Mouse (Mus musculus) lung, embryonic 15.5 days (tissue): ENCODE data around the gene Setd4. TPM values are rescaled to one million over a fixed set of nuclear protein-coding genes. Genes with fewer than 3 reads are reported as not detected.

Experiments used
- ATAC-seq: fragments of 200-750 bp; cut with Nextera tagmentation; 2 replicates; pipeline ENCODE4 v1.8.0; 2017; ENCODE audit warnings: moderate number of reproducible peaks, borderline replicate concordance; ENCODE audit not compliant: low FRiP score, low TSS enrichment; ENCODE audit errors: extremely low read depth
- H3K27ac ChIP-seq: fragments of 300-500 bp; sonication (generic); 2 replicates; pipeline ENCODE4 v1.5.1; 2015; ENCODE audit warnings: moderate library complexity, mild to moderate bottlenecking, inconsistent platforms
- H3K27me3 ChIP-seq: fragments of 300-500 bp; sonication (generic); 2 replicates; pipeline ENCODE4 v1.6.1; 2015; ENCODE audit warnings: inconsistent platforms
- H3K36me3 ChIP-seq: fragments of 300-500 bp; sonication (generic); 2 replicates; pipeline ENCODE4 v1.6.1; 2015; ENCODE audit warnings: inconsistent platforms
- H3K4me1 ChIP-seq: fragments of 300-500 bp; sonication (generic); 2 replicates; pipeline ENCODE4 v1.6.1; 2015; ENCODE audit warnings: inconsistent platforms
- H3K4me2 ChIP-seq: fragments of 300-500 bp; sonication (generic); 2 replicates; pipeline ENCODE4 v1.6.1; 2015; ENCODE audit warnings: inconsistent platforms, mild to moderate bottlenecking, moderate library complexity
- H3K4me3 ChIP-seq: fragments of 300-500 bp; sonication (generic); 2 replicates; pipeline ENCODE4 v1.5.1; 2015; ENCODE audit warnings: mild to moderate bottlenecking, inconsistent platforms
- H3K9ac ChIP-seq: fragments of 300-500 bp; sonication (generic); 2 replicates; pipeline ENCODE4 v1.6.1; 2015; ENCODE audit warnings: inconsistent platforms
- H3K9me3 ChIP-seq: fragments of 300-500 bp; sonication (generic); 2 replicates; pipeline ENCODE4 v1.6.1; 2016; ENCODE audit warnings: inconsistent platforms
- WGBS: fragments of 180-500 bp; shearing (Covaris S2); methylation state at CpG from one replicate; pipeline ENCODE4 v1.1.7; 2015; 5-methylcytosine and 5-hydroxymethylcytosine counted together
- polyA plus RNA-seq: library from polyadenylated mRNA; unstranded; fragments of >200 nt; fragmentation: Nextera tagmentation; extraction: Ambion mirVana; gene quantifications from 2 replicates; pipeline ENCODE4 v1.2.1, GENCODE M21; 2015

Setd4 gene
- polyA plus RNA-seq, 1 experiment from 2014 or later = 13.3 TPM

DNA sequence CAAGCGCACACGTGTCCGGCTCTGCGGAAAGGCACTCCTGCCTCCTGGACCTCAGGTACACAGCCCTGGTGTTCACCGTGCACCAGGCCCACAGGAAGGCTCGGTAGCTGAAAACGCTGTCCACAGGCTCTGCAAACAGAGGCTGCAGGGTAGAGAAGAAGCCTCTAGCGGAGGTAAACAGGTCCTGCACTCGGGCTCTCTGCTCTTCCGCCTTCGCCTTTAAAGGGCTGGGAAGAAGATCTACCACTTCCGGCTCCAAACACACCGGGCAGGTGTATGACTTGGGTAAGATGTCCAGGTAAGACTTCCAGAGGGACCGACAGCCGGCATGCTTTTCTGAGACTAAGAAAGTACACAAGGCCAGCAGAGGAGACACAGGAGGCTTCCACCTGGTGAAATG, 12.9 kb downstream of the Setd4 start:
- Histone ChIP-seq H3K9me3 (no peaks in the 10 kb centered on the region), H3K4me2 (no peak overlapping the region), H3K4me3 (no peak overlapping the region), H3K27me3 (no peaks in the 10 kb centered on the region), H3K4me1 (0 out of 2 replicates have a peak, but pooled peaks cover 10% of the 10 kb centered on the region), H3K27ac (no peak overlapping the region), H3K9ac (no peak overlapping the region), H3K36me3 (peaks cover 11% of the 10 kb centered on the region; the same call in 1 of the 2 replicates)
- no peak for ATAC-seq
- 77% methylated on average over 15 of the region's 15 CpGs for WGBS

DNA sequence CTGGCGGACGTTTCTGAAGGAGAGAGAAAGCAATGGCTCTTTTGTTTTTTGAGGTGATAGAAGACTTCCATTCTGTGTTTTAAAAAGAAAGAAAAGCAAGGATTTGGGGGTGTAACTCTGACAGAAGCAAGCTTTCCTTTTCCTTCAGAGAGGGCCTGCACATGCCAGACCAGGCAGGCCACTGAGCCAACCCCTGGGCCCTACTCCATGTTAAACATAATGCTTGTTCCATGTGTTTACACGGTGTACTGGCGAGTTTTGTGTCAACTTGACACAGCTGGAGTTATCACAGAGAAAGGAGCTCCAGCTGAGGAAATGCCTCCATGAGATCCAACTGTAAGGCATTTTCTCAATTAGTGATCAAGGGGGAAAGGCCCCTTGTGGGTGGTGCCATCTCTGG, 15.6 kb downstream of the Setd4 start:
- H3K27ac ChIP-seq = no peak overlapping the region
- no peak overlapping the region for H3K9ac ChIP-seq
- H3K4me3 ChIP-seq = no peak overlapping the region
- ATAC-seq = no peak
- WGBS = 67% methylated on average over 4 of the region's 4 CpGs
- H3K4me1 ChIP-seq = 0 out of 2 replicates have a peak, but pooled peaks cover 10% of the 10 kb centered on the region
- no peaks in the 10 kb centered on the region for H3K27me3 ChIP-seq
- peaks cover 11% of the 10 kb centered on the region; the same call in 1 of the 2 replicates for H3K36me3 ChIP-seq
- no peak overlapping the region for H3K4me2 ChIP-seq
- H3K9me3 ChIP-seq = no peaks in the 10 kb centered on the region

DNA sequence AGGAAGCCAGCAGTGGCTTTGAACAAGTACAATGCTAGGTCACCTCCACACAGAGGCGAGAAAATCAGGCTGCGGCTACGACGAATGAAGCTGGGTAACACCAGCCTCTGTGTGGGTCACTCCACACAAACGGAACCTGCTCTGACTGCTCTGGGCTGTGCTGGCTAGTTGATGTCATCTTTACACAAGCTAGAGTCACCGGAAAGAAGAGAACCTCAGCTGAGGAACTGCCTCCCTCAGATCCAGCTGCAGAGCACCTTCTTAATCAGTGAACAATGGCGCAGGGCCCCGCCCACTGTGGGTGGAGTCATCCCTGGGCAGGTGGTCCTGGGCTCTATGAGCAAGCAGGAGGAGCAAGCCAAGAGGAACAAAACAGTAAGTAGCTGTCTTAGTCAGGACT, 17.5 kb downstream of the Setd4 start:
- no peak overlapping the region for H3K4me2 ChIP-seq
- H3K4me1 ChIP-seq = 0 out of 2 replicates have a peak, but pooled peaks cover 10% of the 10 kb centered on the region
- no peaks in the 10 kb centered on the region for H3K9me3 ChIP-seq
- WGBS = 64% methylated on average over 8 of the region's 8 CpGs
- no peak overlapping the region for H3K9ac ChIP-seq
- H3K27ac ChIP-seq = no peak overlapping the region
- H3K4me3 ChIP-seq = no peak overlapping the region
- H3K36me3 ChIP-seq = peaks cover 11% of the 10 kb centered on the region; the same call in 1 of the 2 replicates
- no peak for ATAC-seq
- H3K27me3 ChIP-seq = no peaks in the 10 kb centered on the region

DNA sequence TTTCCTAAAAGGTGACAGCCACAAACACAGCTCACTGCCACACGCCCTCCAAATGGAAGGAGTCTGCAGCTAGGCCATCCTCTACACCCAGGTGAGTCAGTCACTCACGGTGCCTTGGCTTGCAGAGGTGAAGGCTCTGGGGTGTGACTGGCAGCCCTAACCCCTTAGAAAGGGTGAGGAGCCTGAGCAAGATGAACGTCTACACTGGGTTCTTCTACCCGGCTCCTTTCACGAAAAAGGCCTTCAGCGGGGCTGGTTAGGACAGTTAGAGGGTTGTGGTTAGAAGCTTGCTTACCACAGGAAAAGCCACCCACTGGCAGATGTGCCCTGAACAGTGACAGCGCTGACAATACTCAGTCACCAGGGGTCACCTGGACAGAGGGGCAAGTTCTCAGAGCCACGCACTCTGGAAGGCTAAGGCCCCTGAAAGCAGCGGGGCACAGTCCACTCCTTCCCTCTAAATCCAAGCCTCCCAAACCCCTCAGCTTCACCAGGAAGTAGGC, 18.1 kb downstream of the Setd4 start:
- H3K4me2 ChIP-seq = no peak overlapping the region

DNA sequence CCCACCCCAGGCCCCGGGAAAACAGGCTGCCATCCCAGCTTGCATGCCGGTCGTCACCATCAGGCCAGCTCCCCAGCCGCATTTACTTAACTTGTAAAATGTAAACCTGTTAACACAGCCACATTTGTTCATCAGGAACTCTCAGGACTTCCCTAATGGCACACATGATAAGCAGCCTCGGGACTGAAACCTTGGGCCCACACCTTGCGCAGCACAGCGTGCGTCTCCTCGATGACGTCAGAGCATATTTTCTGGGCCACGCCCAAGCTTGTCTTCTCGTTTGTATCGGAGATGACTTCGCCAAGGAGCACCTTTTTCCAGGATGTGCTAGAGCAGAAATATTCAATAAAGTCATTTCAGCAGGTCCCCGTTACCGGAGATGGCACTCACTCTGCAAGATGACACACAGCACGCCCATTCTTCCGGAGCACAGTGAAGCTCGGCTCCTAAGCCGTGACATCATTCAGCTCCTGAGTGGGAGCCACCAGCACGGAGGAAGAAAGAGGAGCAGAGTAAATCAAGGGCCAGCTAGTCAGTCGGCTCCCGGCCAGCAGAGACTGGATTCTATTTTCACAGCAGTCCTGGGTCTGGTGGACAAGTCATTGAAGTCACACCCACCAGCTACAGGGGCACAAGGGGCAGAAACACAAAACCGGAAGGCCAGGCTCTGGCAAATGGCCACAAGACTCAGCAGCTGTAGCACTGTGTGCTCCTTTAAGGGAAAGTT, 18.7 kb downstream of the Setd4 start:
- Histone ChIP-seq H3K4me2 (no peak overlapping the region), H3K4me3 (no peak overlapping the region), H3K27ac (no peak overlapping the region), H3K9ac (no peak overlapping the region), H3K36me3 (0 out of 2 replicates have a peak, but pooled peaks cover 5% of the 10 kb centered on the region), H3K4me1 (peaks cover 15% of the 10 kb centered on the region; the same call in 1 of the 2 replicates), H3K27me3 (no peaks in the 10 kb centered on the region), H3K9me3 (no peaks in the 10 kb centered on the region)
- no peak for ATAC-seq
- WGBS = 80% methylated on average over 24 of the region's 24 CpGs

More for the DNA sequence above, 18.1 kb downstream of the Setd4 start:
- Histone ChIP-seq H3K27ac (no peak overlapping the region), H3K9me3 (no peaks in the 10 kb centered on the region), H3K27me3 (no peaks in the 10 kb centered on the region), H3K36me3 (peaks cover 11% of the 10 kb centered on the region; the same call in 1 of the 2 replicates), H3K4me1 (peaks cover 13% of the 10 kb centered on the region; the same call in 1 of the 2 replicates), H3K9ac (no peak overlapping the region), H3K4me3 (no peak overlapping the region)
- WGBS = 84% methylated on average over 9 of the region's 9 CpGs
- ATAC-seq = no peak

DNA sequence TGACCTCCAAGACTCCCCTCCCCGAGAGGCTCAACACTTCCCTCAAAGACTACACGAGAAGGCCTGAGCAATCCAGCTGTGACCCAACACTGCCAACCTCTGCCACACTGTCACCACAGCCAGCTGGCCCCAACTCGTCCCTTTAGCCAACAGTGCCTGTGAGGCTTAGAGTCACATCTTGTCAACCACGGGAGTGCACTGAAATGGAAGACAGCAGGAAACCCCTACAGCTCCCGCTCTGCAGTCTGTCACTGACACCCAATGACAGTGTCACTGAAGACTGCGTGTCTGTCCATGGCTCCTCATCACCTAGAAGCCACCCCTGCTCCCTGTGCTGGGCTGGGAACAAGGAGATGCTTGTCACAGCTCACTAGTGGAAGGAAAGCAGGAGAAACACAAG, 22.7 kb downstream of the Setd4 start:
- WGBS = 30% methylated on average over 6 of the region's 6 CpGs
- Histone ChIP-seq H3K4me3 (no peak overlapping the region), H3K36me3 (no peaks in the 10 kb centered on the region), H3K27ac (peak overlapping the region; percentile 67), H3K4me1 (peaks cover 14% of the 10 kb centered on the region; the same call in 1 of the 2 replicates), H3K9ac (no peak overlapping the region), H3K9me3 (no peaks in the 10 kb centered on the region), H3K4me2 (no peak overlapping the region), H3K27me3 (no peaks in the 10 kb centered on the region)
- peak; percentile 96 for ATAC-seq

DNA sequence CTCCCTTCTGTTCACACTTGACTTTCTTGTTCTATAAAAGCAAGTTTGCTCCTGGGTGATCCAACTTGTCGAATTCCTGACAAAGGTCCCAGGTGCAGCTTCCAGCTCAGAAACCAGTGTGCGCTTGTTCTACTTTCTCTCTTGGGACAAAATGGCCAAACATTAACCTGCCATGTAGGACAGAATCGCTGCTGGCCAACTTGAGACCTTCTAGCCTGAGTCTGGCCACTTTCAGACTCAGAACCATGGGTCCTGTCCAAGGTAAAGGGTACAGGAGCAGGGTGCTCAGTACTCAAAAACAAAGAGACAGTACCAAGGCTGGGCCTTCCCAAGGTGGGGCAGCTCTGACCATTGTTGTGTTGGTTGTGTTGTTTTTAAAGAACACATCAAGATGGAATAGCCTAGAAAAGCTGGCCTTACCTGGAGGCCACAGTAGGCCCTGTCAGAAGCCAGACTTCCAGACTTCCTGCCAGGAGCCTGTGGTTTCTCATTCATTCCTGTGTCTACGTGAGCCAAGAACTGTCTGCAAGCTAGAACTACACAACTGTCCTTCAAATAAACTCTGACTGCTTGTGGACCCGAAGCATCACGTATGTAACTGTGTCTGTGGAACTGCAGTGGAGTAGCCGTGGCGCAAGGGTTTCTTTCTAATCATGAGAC, 25.4 kb downstream of the Setd4 start:
- peaks cover 16% of the 10 kb centered on the region; the same call in 1 of the 2 replicates for H3K4me1 ChIP-seq
- no peaks in the 10 kb centered on the region for H3K36me3 ChIP-seq
- H3K9me3 ChIP-seq = no peaks in the 10 kb centered on the region
- 79% methylated on average over 8 of the region's 8 CpGs for WGBS
- no peak overlapping the region for H3K4me2 ChIP-seq
- no peak overlapping the region for H3K9ac ChIP-seq
- H3K4me3 ChIP-seq = no peak overlapping the region
- no peak overlapping the region for H3K27ac ChIP-seq
- H3K27me3 ChIP-seq = no peaks in the 10 kb centered on the region
- no peak for ATAC-seq

DNA sequence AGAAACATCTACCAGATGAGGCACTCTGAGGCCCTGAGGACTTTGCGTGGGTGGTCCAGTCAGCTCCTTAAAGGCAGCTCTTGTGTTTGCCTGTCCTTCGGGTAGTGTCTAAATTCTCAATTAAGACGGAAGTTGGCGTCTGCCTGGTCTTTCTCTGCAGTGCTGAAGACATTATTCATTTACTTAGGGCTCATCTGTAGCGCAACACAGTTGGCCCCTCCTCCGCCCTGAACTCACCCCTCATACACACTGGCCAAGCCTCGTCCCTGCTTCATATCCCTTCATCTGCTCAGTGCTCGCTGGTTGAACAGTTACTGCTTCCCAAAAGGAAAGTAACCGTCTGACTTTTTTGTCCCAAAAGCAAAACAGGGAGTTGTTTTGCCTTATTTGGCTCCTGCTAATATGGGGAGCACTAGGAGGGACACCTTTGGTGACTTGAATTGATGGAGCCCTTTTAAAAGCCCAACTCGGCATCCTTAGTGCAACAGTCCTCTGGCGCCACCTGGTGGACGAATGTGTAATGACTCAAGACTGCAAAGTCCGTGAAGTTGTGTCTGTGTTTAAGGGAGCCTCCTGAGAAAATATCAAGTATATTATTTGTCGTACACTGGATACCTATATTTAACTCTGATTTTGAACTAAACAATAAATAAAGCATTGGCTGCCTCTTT, 27.3 kb downstream of the Setd4 start:
- ATAC-seq = no peak
- Histone ChIP-seq H3K9me3 (no peaks in the 10 kb centered on the region), H3K4me2 (peak overlapping the region; percentile 23; the same call in 1 of the 2 replicates), H3K9ac (no peak overlapping the region), H3K27ac (no peak overlapping the region), H3K4me1 (peaks cover 16% of the 10 kb centered on the region; the same call in 1 of the 2 replicates), H3K4me3 (no peak overlapping the region), H3K27me3 (no peaks in the 10 kb centered on the region), H3K36me3 (no peaks in the 10 kb centered on the region)
- WGBS = 22% methylated on average over 14 of the region's 14 CpGs

DNA sequence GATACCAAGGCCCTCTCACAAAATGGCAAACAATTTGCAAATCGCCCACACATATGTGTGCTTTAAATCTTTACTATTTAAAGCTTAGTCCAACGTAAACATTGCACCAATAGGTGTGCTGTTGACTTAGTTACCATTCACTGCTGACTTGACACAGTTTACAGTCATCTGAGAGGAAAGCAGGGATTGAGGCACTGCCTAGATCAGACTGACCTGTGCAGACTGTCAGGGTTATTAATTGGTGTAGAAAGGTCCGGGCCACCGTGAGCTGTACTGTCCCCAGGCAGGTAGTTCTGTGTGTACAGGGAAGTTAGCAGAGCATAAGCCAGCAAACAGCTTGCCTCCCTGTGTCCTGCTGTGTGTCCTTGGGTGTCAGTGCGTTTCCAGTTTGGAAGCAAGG, 28.3 kb downstream of the Setd4 start:
- H3K4me3 ChIP-seq = no peak overlapping the region
- H3K36me3 ChIP-seq = no peaks in the 10 kb centered on the region
- H3K4me1 ChIP-seq = peaks cover 11% of the 10 kb centered on the region; the same call in 1 of the 2 replicates
- WGBS = 67% methylated on average over 5 of the region's 5 CpGs
- no peak overlapping the region for H3K4me2 ChIP-seq
- H3K9ac ChIP-seq = no peak overlapping the region
- no peak overlapping the region for H3K27ac ChIP-seq
- no peak for ATAC-seq
- H3K27me3 ChIP-seq = no peaks in the 10 kb centered on the region
- H3K9me3 ChIP-seq = no peaks in the 10 kb centered on the region

DNA sequence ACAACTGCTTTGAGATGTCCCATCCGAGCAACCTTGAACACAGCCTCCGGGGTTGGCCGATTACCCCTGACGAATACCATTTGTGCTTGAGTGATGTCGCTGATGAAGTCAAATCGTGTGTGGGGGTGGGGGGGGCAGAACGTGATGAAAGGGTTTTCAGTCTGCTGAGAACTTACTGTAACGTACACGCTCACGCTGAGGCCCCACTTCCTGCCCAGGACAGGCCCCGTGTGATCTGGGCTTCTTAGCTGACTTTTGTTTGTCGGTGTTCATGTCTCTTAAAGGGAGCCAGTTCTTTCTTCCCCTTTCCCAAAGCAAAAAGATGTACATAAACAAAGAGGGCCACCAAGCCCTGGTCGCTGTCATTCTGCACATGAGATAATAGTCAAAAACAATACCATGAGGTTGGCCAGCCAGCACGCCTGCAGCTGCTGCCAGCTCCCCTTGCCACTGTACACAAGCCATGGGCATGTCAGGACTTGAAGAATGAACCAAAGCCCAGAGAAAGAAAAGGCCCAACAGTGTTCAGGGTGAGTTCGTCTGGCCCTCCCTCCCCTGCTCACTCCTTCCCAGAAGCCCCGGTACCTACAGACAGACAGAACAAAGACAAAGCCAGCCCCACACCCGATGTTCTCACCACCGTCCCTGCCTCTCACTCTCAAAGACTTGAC, 29.2 kb downstream of the Setd4 start:
- Histone ChIP-seq H3K9ac (no peak overlapping the region), H3K4me2 (no peak overlapping the region), H3K9me3 (no peaks in the 10 kb centered on the region), H3K27me3 (no peaks in the 10 kb centered on the region), H3K4me1 (0 out of 2 replicates have a peak, but pooled peaks cover 10% of the 10 kb centered on the region), H3K36me3 (no peaks in the 10 kb centered on the region), H3K27ac (no peak overlapping the region), H3K4me3 (no peak overlapping the region)
- 36% methylated on average over 18 of the region's 18 CpGs for WGBS
- no peak for ATAC-seq

DNA sequence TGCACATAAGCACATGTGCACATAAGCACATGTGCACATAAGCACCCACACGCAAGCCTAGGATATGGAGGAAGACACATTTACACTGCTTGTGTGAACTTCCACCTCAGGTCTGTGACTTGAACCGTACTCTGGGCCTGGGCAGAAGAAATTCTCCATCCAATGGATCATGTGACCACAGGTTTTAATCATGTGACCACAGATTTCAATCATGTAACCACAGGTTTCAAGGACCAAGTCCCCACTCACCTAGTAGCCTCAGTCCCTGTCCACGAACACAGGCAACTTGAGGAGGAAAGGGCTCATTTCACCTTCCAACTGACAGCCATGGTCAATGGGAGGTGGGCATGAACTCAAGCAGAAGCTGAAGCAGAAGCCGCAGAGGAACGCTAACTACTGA, 30.4 kb downstream of the Setd4 start:
- Histone ChIP-seq H3K27me3 (no peaks in the 10 kb centered on the region), H3K27ac (no peak overlapping the region), H3K36me3 (no peaks in the 10 kb centered on the region), H3K4me1 (0 out of 2 replicates have a peak, but pooled peaks cover 10% of the 10 kb centered on the region), H3K9me3 (no peaks in the 10 kb centered on the region), H3K4me3 (no peak overlapping the region), H3K4me2 (no peak overlapping the region), H3K9ac (no peak overlapping the region)
- no peak for ATAC-seq
- WGBS = 93% methylated on average over 5 of the region's 5 CpGs
